Mouse (Mus musculus) ES-E14 (cell line): ENCODE measurements around the gene Dpf1.

Source experiments
- MAFK ChIP-seq: IDR thresholded peaks from 2 replicates; pipeline ENCODE4 v1.6.1; 2014; ENCODE audit warnings: mild to moderate bottlenecking, low read depth, low read length, inconsistent platforms; ENCODE audit not compliant: insufficient read depth
- ZNF384 ChIP-seq: IDR thresholded peaks from 2 replicates; pipeline ENCODE4 v1.6.1; 2012; ENCODE audit warnings: low read depth, low read length, inconsistent platforms

GRCm38 (mm10) chr7:29270445-29270844 is 33.3 kb upstream of the Dpf1 start:
- TF ChIP-seq MAFK (no peak), ZNF384 (no peak)
